12 mouse cellular contexts compared by ENCODE assay signal in the genomic region with DNA sequence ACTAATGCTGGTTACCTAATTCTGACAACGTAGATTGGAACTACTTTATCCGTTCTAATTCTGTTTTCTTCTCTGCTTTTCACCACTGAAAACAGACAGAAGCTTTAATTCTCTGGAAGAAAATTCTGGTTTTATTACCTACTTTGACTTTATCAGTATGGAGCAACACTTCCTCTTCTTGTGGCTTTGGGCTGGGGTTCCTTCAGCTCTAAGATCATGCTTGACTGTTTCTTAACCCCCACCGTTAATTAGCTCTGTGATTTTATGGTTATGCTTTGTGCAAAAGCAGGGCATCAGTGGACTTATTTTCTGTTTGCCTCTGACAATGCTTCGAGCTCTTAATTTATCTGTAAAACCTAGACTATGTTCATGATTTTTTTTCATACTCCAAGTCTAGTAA.
"Had no signal": no experiment of that assay in that cellular context is flagged by ENCODE, and none has a peak within 500 bp of the region (broad histone marks: within the 10 kb centered on the region; RNA-seq: fewer than 3 reads in every experiment).

No protein-coding gene starts in this region.

- ATAC-seq: hindbrain, postnatal 0 days; intestine, embryonic 16.5 days; liver, embryonic 12.5 days had no signal

- DNase-seq: gastrocnemius, postnatal 14 days; gastrocnemius, postnatal 36 days; heart, adult 2 months; heart, postnatal 4 days; kidney, adult 11 months; kidney, adult 2 months; kidney, adult 9 months; kidney, postnatal 25 days; kidney, postnatal 4 days had no signal
